Mouse (Mus musculus): ENCODE measurements at regions not wholly inside any gene's neighbourhood (a gene's known extent, or its start where the extent isn't known, plus 50 kb on each side); places are given as distances from the start of the nearest gene placed in this dataset.

- DNase-seq (ENCODE audit: low read depth): peak; percentile 59
Observed at GRCm38 (mm10) chr17:53343842-53344241, 119.3 kb downstream of the Efhb start.

GRCm38 (mm10) chr17:53323016-53323415 lies 140.1 kb downstream of the Efhb start:
- DNase-seq (ENCODE audit: low read depth): no peak
